Mouse (Mus musculus) brown adipose tissue, adult 24 weeks (tissue): Measurements from ENCODE around the gene Cd200r2. TPM values are rescaled to one million over a fixed set of nuclear protein-coding genes. Genes with fewer than 3 reads are reported as not detected.

ENCODE experiments used
- H3K27ac ChIP-seq: fragments of 200-500 bp; replicated peaks from 2 replicates; pipeline ENCODE4 v1.5.1; 2012; ENCODE audit warnings: low read depth, mild to moderate bottlenecking, low read length
- H3K4me1 ChIP-seq: fragments of 200-500 bp; 2 replicates; pipeline ENCODE4 v1.6.1; 2012; ENCODE audit warnings: low read length, mixed read lengths; ENCODE audit not compliant: control insufficient read depth, insufficient read depth, insufficient read length
- H3K4me3 ChIP-seq: fragments of 200-500 bp; 2 replicates; pipeline ENCODE4 v1.5.1; 2012; ENCODE audit warnings: low read depth, mild to moderate bottlenecking, low read length, moderate library complexity; ENCODE audit not compliant: insufficient read depth
- polyA plus RNA-seq: library from polyadenylated mRNA; stranded (reverse); fragments of >200 nt; gene quantifications from 2 replicates; pipeline ENCODE4 v1.2.4, GENCODE M21; 2012; ENCODE audit not compliant: missing spikeins, insufficient read depth, insufficient read length

Gene Cd200r2
- polyA plus RNA-seq, 1 experiment: not detected

DNA sequence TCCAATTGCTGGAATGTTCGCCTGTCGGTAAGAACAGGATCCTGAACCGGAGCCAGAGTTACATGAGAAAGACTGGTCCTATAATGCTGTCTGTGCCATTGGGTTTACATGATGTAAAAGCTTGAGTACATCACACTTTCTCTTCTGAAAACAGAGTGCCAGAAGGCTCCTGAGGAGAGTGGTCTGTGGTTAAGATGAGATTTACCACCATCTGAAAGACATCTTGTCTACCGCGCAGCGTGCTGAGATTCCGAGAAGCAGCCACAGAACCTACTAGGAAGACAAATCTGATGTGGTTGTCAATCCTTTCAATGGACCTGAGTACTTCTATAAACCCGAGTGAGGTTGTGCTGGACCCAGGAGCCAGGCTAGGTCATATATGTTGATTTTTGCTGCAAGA, 98.5 kb downstream of the Cd200r2 start:
- H3K4me3 ChIP-seq: no peak overlapping the region
- peaks cover 5% of the 10 kb centered on the region; the same call in 1 of the 2 replicates for H3K4me1 ChIP-seq
- no peak overlapping the region for H3K27ac ChIP-seq

Other genes with a start within 250 kb of the Cd200r2 start
- 4.0 and 6.1 TPM in 2 replicates for gene Nepro, start 142.8 kb upstream of the Cd200r2 start, polyA plus RNA-seq
- gene Gtpbp8, start 120.7 kb upstream of the Cd200r2 start, polyA plus RNA-seq: 33.0 and 34.8 TPM in 2 replicates
- 0.71 and 0.79 TPM in 2 replicates for gene Cd200r1, start 101.4 kb upstream of the Cd200r2 start, polyA plus RNA-seq
- gene Cd200r4, start 55.4 kb upstream of the Cd200r2 start, polyA plus RNA-seq: not detected in 2 replicates
- not detected in 2 replicates for gene Cd200r3, start 76.6 kb downstream of the Cd200r2 start, polyA plus RNA-seq
- gene Ccdc80, start 226.3 kb downstream of the Cd200r2 start, polyA plus RNA-seq: 96.4 and 96.5 TPM in 2 replicates